Mouse (Mus musculus) cerebellum, postnatal 10 days (tissue): ENCODE data around the gene Nos1.

Source experiments
- DNase-seq, 2 experiments: peaks; one replicate each; pipeline ENCODE4 v3.0.0; 2021; ENCODE audit warnings: mixed read lengths in 2 of 2

The Nos1 gene

GRCm38 (mm10) chr5:117899361-117899760 is 118.5 kb downstream of the Nos1 start:
- no peak for DNase-seq

GRCm38 (mm10) chr5:117900921-117901705 is 120.3 kb downstream of the Nos1 start:
- peak; percentile 90 to 94 for DNase-seq

- no peak for DNase-seq
Measured at GRCm38 (mm10) chr5:117903534-117903933, 122.7 kb downstream of the Nos1 start.

GRCm38 (mm10) chr5:117905728-117906127 is 124.9 kb downstream of the Nos1 start:
- peak; percentile 57 to 68 for DNase-seq

GRCm38 (mm10) chr5:117909524-117909923 is 128.7 kb downstream of the Nos1 start:
- DNase-seq, result no peak

GRCm38 (mm10) chr5:117916349-117916748 is 135.5 kb downstream of the Nos1 start:
- no peak for DNase-seq

- no peak for DNase-seq
Measured at GRCm38 (mm10) chr5:117916906-117917305, 136.1 kb downstream of the Nos1 start.

GRCm38 (mm10) chr5:117921786-117922528 is 141.1 kb downstream of the Nos1 start:
- no peak for DNase-seq

GRCm38 (mm10) chr5:117923688-117924087 is 142.9 kb downstream of the Nos1 start:
- DNase-seq, result no peak

GRCm38 (mm10) chr5:117928553-117928952 is 147.7 kb downstream of the Nos1 start:
- peak in 1 of 2 experiments; percentile 25 for DNase-seq

- peak in 1 of 2 experiments; percentile 24 for DNase-seq
Measured at GRCm38 (mm10) chr5:117932222-117932621, 151.4 kb downstream of the Nos1 start.

- DNase-seq, result peak; percentile 97 to 99
Measured at GRCm38 (mm10) chr5:117932862-117933261, 152.0 kb downstream of the Nos1 start.

- peak; percentile 72 to 77 for DNase-seq
Measured at GRCm38 (mm10) chr5:117936346-117936745, 155.5 kb downstream of the Nos1 start.

- peak; percentile 86 to 88 for DNase-seq
Measured at GRCm38 (mm10) chr5:117937186-117937585, 156.4 kb downstream of the Nos1 start.

GRCm38 (mm10) chr5:117938182-117938581 is 157.3 kb downstream of the Nos1 start:
- peak; percentile 68 to 80 for DNase-seq

- no peak for DNase-seq
Measured at GRCm38 (mm10) chr5:117939402-117939801, 158.6 kb downstream of the Nos1 start.

GRCm38 (mm10) chr5:117941552-117941951 is 160.7 kb downstream of the Nos1 start:
- peak in 1 of 2 experiments; percentile 49 for DNase-seq

GRCm38 (mm10) chr5:117946605-117947004 is 165.8 kb downstream of the Nos1 start:
- peak; percentile 75 to 80 for DNase-seq

- no peak for DNase-seq
Measured at GRCm38 (mm10) chr5:117949393-117949792, 168.6 kb downstream of the Nos1 start.

- DNase-seq, result peak in 1 of 2 experiments; percentile 33
Measured at GRCm38 (mm10) chr5:117953893-117954292, 173.1 kb downstream of the Nos1 start.

GRCm38 (mm10) chr5:117954429-117954828 is 173.6 kb downstream of the Nos1 start:
- peak; percentile 71 to 77 for DNase-seq

- DNase-seq, result peak; percentile 72 to 86
Measured at GRCm38 (mm10) chr5:117955675-117956420, 175.0 kb downstream of the Nos1 start.

- peak; percentile 43 to 54 for DNase-seq
Measured at GRCm38 (mm10) chr5:117964750-117965149, 183.9 kb downstream of the Nos1 start.
